Mouse (Mus musculus) midbrain, embryonic 12.5 days (tissue): ENCODE measurements at regions not wholly inside any gene's neighbourhood (a gene's known extent, or its start where the extent isn't known, plus 50 kb on each side); places are given as distances from the start of the nearest gene placed in this dataset.

Experiments used
- ATAC-seq: fragments of 200-750 bp; cut with Nextera tagmentation; 2 replicates; pipeline ENCODE4 v1.8.0; 2017; ENCODE audit warnings: low read depth, moderate TSS enrichment, moderate library complexity; ENCODE audit not compliant: low FRiP score
- H3K27ac ChIP-seq: fragments of 300-500 bp; sonication (generic); replicated peaks from 2 replicates; pipeline ENCODE4 v1.5.1; 2016; ENCODE audit warnings: mild to moderate bottlenecking
- H3K27me3 ChIP-seq: fragments of 300-500 bp; sonication (generic); 2 replicates; pipeline ENCODE4 v1.6.1; 2016; ENCODE audit warnings: mild to moderate bottlenecking
- H3K36me3 ChIP-seq: fragments of 300-500 bp; sonication (generic); 2 replicates; pipeline ENCODE4 v1.6.1; 2016
- H3K4me1 ChIP-seq: fragments of 300-500 bp; sonication (generic); 2 replicates; pipeline ENCODE4 v1.6.1; 2016
- H3K4me2 ChIP-seq: fragments of 300-500 bp; sonication (generic); replicated peaks from 2 replicates; pipeline ENCODE4 v1.6.1; 2016; ENCODE audit warnings: mild to moderate bottlenecking, moderate library complexity
- H3K4me3 ChIP-seq: fragments of 300-500 bp; sonication (generic); 2 replicates; pipeline ENCODE4 v1.5.1; 2016; ENCODE audit warnings: mild to moderate bottlenecking
- H3K9ac ChIP-seq: fragments of 300-500 bp; sonication (generic); replicated peaks from 2 replicates; pipeline ENCODE4 v1.6.1; 2016; ENCODE audit warnings: mild to moderate bottlenecking, moderate library complexity
- H3K9me3 ChIP-seq: fragments of 300-500 bp; sonication (generic); 2 replicates; pipeline ENCODE4 v1.6.1; 2016; ENCODE audit warnings: mild to moderate bottlenecking
- WGBS: fragments of 180-500 bp; shearing (Covaris S2); methylation state at CpG from one replicate; pipeline ENCODE4 v1.1.7; 2016; 5-methylcytosine and 5-hydroxymethylcytosine counted together

- Histone ChIP-seq H3K4me2 (no peak overlapping the region), H3K36me3 (no peaks in the 10 kb centered on the region), H3K9ac (no peak overlapping the region), H3K27ac (no peak overlapping the region), H3K27me3 (peaks cover 33% of the 10 kb centered on the region), H3K9me3 (no peaks in the 10 kb centered on the region), H3K4me3 (no peak overlapping the region), H3K4me1 (peaks cover 13% of the 10 kb centered on the region)
- WGBS = 33% methylated on average over 9 of the region's 9 CpGs
- no peak for ATAC-seq
Observed at GRCm38 (mm10) chr7:67462591-67462990, 89.9 kb upstream of the Mef2a start.

GRCm38 (mm10) chr7:67461333-67462255, 88.9 kb upstream of the Mef2a start:
- Histone ChIP-seq H3K4me3 (no peak overlapping the region), H3K27ac (no peak overlapping the region), H3K9me3 (no peaks in the 10 kb centered on the region), H3K9ac (no peak overlapping the region), H3K27me3 (peaks cover 24% of the 10 kb centered on the region), H3K4me1 (peaks cover 13% of the 10 kb centered on the region), H3K36me3 (no peaks in the 10 kb centered on the region), H3K4me2 (no peak overlapping the region)
- WGBS = 91% methylated on average over 11 of the region's 11 CpGs
- no peak for ATAC-seq

- H3K27ac ChIP-seq = no peak overlapping the region
- no peak overlapping the region for H3K4me2 ChIP-seq
- no peaks in the 10 kb centered on the region for H3K9me3 ChIP-seq
- WGBS = 86% methylated on average over 10 of the region's 10 CpGs
- no peak for ATAC-seq
- peaks cover 13% of the 10 kb centered on the region for H3K4me1 ChIP-seq
- H3K27me3 ChIP-seq = peaks cover 17% of the 10 kb centered on the region
- H3K9ac ChIP-seq = no peak overlapping the region
- no peaks in the 10 kb centered on the region for H3K36me3 ChIP-seq
- no peak overlapping the region for H3K4me3 ChIP-seq
Observed at GRCm38 (mm10) chr7:67459810-67460209, 87.2 kb upstream of the Mef2a start.

GRCm38 (mm10) chr7:67459209-67459608, 86.6 kb upstream of the Mef2a start:
- peaks cover 17% of the 10 kb centered on the region for H3K27me3 ChIP-seq
- no peak overlapping the region for H3K4me2 ChIP-seq
- no peaks in the 10 kb centered on the region for H3K9me3 ChIP-seq
- ATAC-seq = no peak
- H3K9ac ChIP-seq = no peak overlapping the region
- 96% methylated on average over 9 of the region's 9 CpGs for WGBS
- H3K27ac ChIP-seq = no peak overlapping the region
- no peaks in the 10 kb centered on the region for H3K36me3 ChIP-seq
- peaks cover 13% of the 10 kb centered on the region for H3K4me1 ChIP-seq
- no peak overlapping the region for H3K4me3 ChIP-seq

GRCm38 (mm10) chr7:67458640-67459039, 86.0 kb upstream of the Mef2a start:
- no peak for ATAC-seq
- no peak overlapping the region for H3K27ac ChIP-seq
- H3K4me1 ChIP-seq = peaks cover 10% of the 10 kb centered on the region
- H3K9me3 ChIP-seq = no peaks in the 10 kb centered on the region
- no peak overlapping the region for H3K4me2 ChIP-seq
- no peak overlapping the region for H3K9ac ChIP-seq
- peaks cover 17% of the 10 kb centered on the region for H3K27me3 ChIP-seq
- 86% methylated on average over 4 of the region's 4 CpGs for WGBS
- no peak overlapping the region for H3K4me3 ChIP-seq
- H3K36me3 ChIP-seq = no peaks in the 10 kb centered on the region

GRCm38 (mm10) chr7:67457898-67458297, 85.2 kb upstream of the Mef2a start:
- Histone ChIP-seq H3K4me1 (0 out of 2 replicates have a peak, but pooled peaks cover 4% of the 10 kb centered on the region), H3K36me3 (no peaks in the 10 kb centered on the region), H3K9ac (no peak overlapping the region), H3K4me3 (no peak overlapping the region), H3K27ac (no peak overlapping the region), H3K9me3 (no peaks in the 10 kb centered on the region), H3K4me2 (no peak overlapping the region), H3K27me3 (peaks cover 10% of the 10 kb centered on the region; the same call in 1 of the 2 replicates)
- WGBS = 95% methylated on average over 1 of the region's 1 CpGs
- ATAC-seq = no peak

- 90% methylated on average over 4 of the region's 4 CpGs for whole genome bisulfite sequencing
- Histone ChIP-seq H3K4me2 (no peak overlapping the region), H3K9ac (no peak overlapping the region), H3K36me3 (no peaks in the 10 kb centered on the region), H3K27ac (no peak overlapping the region), H3K4me3 (no peak overlapping the region), H3K27me3 (no peaks in the 10 kb centered on the region), H3K9me3 (no peaks in the 10 kb centered on the region), H3K4me1 (no peaks in the 10 kb centered on the region)
- ATAC-seq = no peak
Observed at GRCm38 (mm10) chr7:67456015-67456414, 83.4 kb upstream of the Mef2a start.

- no peak overlapping the region for H3K4me2 ChIP-seq
- no peak overlapping the region for H3K27ac ChIP-seq
- H3K9me3 ChIP-seq = no peaks in the 10 kb centered on the region
- H3K27me3 ChIP-seq = no peaks in the 10 kb centered on the region
- no peak overlapping the region for H3K9ac ChIP-seq
- H3K4me3 ChIP-seq = no peak overlapping the region
- H3K36me3 ChIP-seq = no peaks in the 10 kb centered on the region
- H3K4me1 ChIP-seq = no peaks in the 10 kb centered on the region
- WGBS = 72% methylated on average over 4 of the region's 4 CpGs
- ATAC-seq = no peak
Observed at GRCm38 (mm10) chr7:67454458-67454857, 81.8 kb upstream of the Mef2a start.

- ATAC-seq = no peak
- no peaks in the 10 kb centered on the region for H3K27me3 ChIP-seq
- no peaks in the 10 kb centered on the region for H3K9me3 ChIP-seq
- no peak overlapping the region for H3K4me2 ChIP-seq
- no peak overlapping the region for H3K27ac ChIP-seq
- no peaks in the 10 kb centered on the region for H3K4me1 ChIP-seq
- no peak overlapping the region for H3K4me3 ChIP-seq
- no peak overlapping the region for H3K9ac ChIP-seq
- 88% methylated on average over 6 of the region's 6 CpGs for WGBS
- H3K36me3 ChIP-seq = no peaks in the 10 kb centered on the region
Observed at GRCm38 (mm10) chr7:67451157-67451793, 78.6 kb upstream of the Mef2a start.

GRCm38 (mm10) chr7:67446606-67447005, 73.9 kb upstream of the Mef2a start:
- H3K27me3 ChIP-seq = no peaks in the 10 kb centered on the region
- H3K4me2 ChIP-seq = no peak overlapping the region
- H3K4me1 ChIP-seq = peaks cover 33% of the 10 kb centered on the region
- 81% methylated on average over 9 of the region's 9 CpGs for WGBS
- H3K9ac ChIP-seq = no peak overlapping the region
- H3K9me3 ChIP-seq = no peaks in the 10 kb centered on the region
- H3K27ac ChIP-seq = no peak overlapping the region
- no peaks in the 10 kb centered on the region for H3K36me3 ChIP-seq
- ATAC-seq = no peak
- no peak overlapping the region for H3K4me3 ChIP-seq

GRCm38 (mm10) chr7:67445203-67446041, 72.8 kb upstream of the Mef2a start:
- Histone ChIP-seq H3K27ac (peak overlapping the region; percentile 47; the same call in 1 of the 2 replicates), H3K4me1 (peaks cover 33% of the 10 kb centered on the region), H3K27me3 (no peaks in the 10 kb centered on the region), H3K4me2 (no peak overlapping the region; the same call in 1 of the 2 replicates), H3K4me3 (no peak overlapping the region), H3K9ac (peak overlapping the region; percentile 16; the same call in 1 of the 2 replicates), H3K9me3 (no peaks in the 10 kb centered on the region), H3K36me3 (no peaks in the 10 kb centered on the region)
- ATAC-seq = peak; percentile 27; the same call in 1 of the 2 replicates
- WGBS = 16% methylated on average over 12 of the region's 12 CpGs
